Mouse (Mus musculus) stomach, postnatal 0 days (tissue): ENCODE measurements around the gene Sept1. TPM values are rescaled to one million over a fixed set of nuclear protein-coding genes. Genes with fewer than 3 reads are reported as not detected.
"Not testable (repeated sequence)": the region's sequence is repeated elsewhere in the genome, so short reads cannot be mapped to it uniquely, and the experiment has no call there.

ENCODE experiments used
- ATAC-seq: fragments of 200-750 bp; cut with Nextera tagmentation; 2 replicates; pipeline ENCODE4 v1.8.0; 2017; ENCODE audit not compliant: low FRiP score, low TSS enrichment
- DNase-seq: peaks from one replicate; pipeline ENCODE4 v3.0.0-alpha.2; 2016; ENCODE audit warnings: low spot score
- H3K27ac ChIP-seq: fragments of 300-500 bp; sonication (generic); replicated peaks from 2 replicates; pipeline ENCODE4 v1.5.1; 2014; ENCODE audit warnings: mild to moderate bottlenecking, control low read depth
- H3K27me3 ChIP-seq: fragments of 300-500 bp; sonication (generic); 2 replicates; pipeline ENCODE4 v1.6.1; 2014; ENCODE audit warnings: low read length; ENCODE audit not compliant: control insufficient read depth, insufficient read depth
- H3K36me3 ChIP-seq: fragments of 300-500 bp; sonication (generic); 2 replicates; pipeline ENCODE4 v1.6.1; 2014; ENCODE audit warnings: low read length, mixed read lengths; ENCODE audit not compliant: control insufficient read depth, insufficient read depth
- H3K4me1 ChIP-seq: fragments of 300-500 bp; sonication (generic); replicated peaks from 2 replicates; pipeline ENCODE4 v1.6.1; 2014; ENCODE audit warnings: antibody characterized with exemption; ENCODE audit not compliant: control insufficient read depth, insufficient read depth
- H3K4me2 ChIP-seq: fragments of 300-500 bp; sonication (generic); replicated peaks from 2 replicates; pipeline ENCODE4 v1.6.1; 2014; ENCODE audit warnings: low read depth, mild to moderate bottlenecking, control low read depth, moderate library complexity
- H3K4me3 ChIP-seq: fragments of 300-500 bp; sonication (generic); 2 replicates; pipeline ENCODE4 v1.5.1; 2014; ENCODE audit warnings: low read depth, low read length, control low read depth
- H3K9ac ChIP-seq: fragments of 300-500 bp; sonication (generic); 2 replicates; pipeline ENCODE4 v1.6.1; 2014; ENCODE audit warnings: mild to moderate bottlenecking, low read length, control low read depth, mixed read lengths
- H3K9me3 ChIP-seq: fragments of 300-500 bp; sonication (generic); 2 replicates; pipeline ENCODE4 v1.6.1; 2016; ENCODE audit warnings: low read length; ENCODE audit not compliant: control insufficient read depth
- CTCF ChIP-seq: IDR thresholded peaks from 2 replicates; pipeline ENCODE4 v1.5.1; 2016; ENCODE audit warnings: antibody characterized with exemption, low read depth, mild to moderate bottlenecking, moderate library complexity
- EP300 ChIP-seq: optimal IDR thresholded peaks from 2 replicates; pipeline ENCODE3; 2016; ENCODE audit warnings: antibody characterized with exemption
- WGBS: fragments of 180-500 bp; shearing (Covaris S2); extraction: QIAGEN DNeasy Blood & Tissue Kit; methylation state at CpG from one replicate; pipeline ENCODE4 v1.1.7; 2014; 5-methylcytosine and 5-hydroxymethylcytosine counted together
- polyA plus RNA-seq: library from polyadenylated mRNA; unstranded; fragments of >200 nt; fragmentation: Nextera tagmentation; extraction: Ambion mirVana; gene quantifications from 2 replicates; pipeline ENCODE4 v1.2.1, GENCODE M21; 2015

Sept1 gene
- polyA plus RNA-seq, 1 experiment from 2014 or later: 7.0 TPM

GRCm38 (mm10) chr7:127187351-127187750, 45.6 kb downstream of the Sept1 start:
- Histone ChIP-seq H3K9ac (no peak overlapping the region), H3K9me3 (no peaks in the 10 kb centered on the region), H3K27ac (no peak overlapping the region), H3K4me3 (no peak overlapping the region), H3K4me2 (no peak overlapping the region), H3K27me3 (no peaks in the 10 kb centered on the region), H3K36me3 (peaks cover 2% of the 10 kb centered on the region; the same call in 1 of the 2 replicates), H3K4me1 (no peaks in the 10 kb centered on the region)
- ATAC-seq (no peak), DNase-seq (no peak)
- WGBS: 66% methylated on average over 10 of the region's 10 CpGs
- TF ChIP-seq EP300 (no peak), CTCF (no peak)

DNA sequence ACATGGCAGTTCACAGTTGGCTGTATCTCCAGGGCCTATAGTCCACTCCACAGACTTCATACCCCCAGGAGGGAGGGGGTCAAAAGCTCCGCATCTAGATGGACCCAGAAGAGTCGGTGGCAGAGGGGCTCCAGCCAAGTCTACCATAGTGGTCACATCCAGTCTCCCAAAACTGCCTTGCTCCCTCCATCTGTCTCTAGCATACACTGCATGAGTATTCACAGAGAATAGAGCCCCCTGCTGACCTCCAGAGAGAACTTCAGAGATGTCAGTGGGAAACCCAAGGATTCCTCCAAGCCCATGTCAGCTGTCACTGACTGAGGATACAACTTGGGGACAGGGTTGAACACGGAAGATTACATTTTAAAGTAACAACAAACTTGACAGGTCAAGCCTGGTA, 47.3 kb downstream of the Sept1 start:
- no peak for DNase-seq
- Histone ChIP-seq H3K9me3 (no peaks in the 10 kb centered on the region), H3K4me2 (no peak overlapping the region), H3K4me3 (no peak overlapping the region), H3K36me3 (no peaks in the 10 kb centered on the region; the same call in 1 of the 2 replicates), H3K9ac (no peak overlapping the region), H3K27ac (no peak overlapping the region), H3K4me1 (no peaks in the 10 kb centered on the region), H3K27me3 (no peaks in the 10 kb centered on the region)
- ATAC-seq: peak; percentile 45; the same call in 1 of the 2 replicates
- no peak for TF ChIP-seq EP300
- peak; percentile 72 for TF ChIP-seq CTCF
- 57% methylated on average over 3 of the region's 3 CpGs for WGBS

GRCm38 (mm10) chr7:127184720-127185119, 48.2 kb downstream of the Sept1 start:
- H3K9ac ChIP-seq: no peak overlapping the region
- H3K36me3 ChIP-seq: no peaks in the 10 kb centered on the region
- no peak overlapping the region for H3K27ac ChIP-seq
- 31% methylated on average over 1 of the region's 1 CpGs for WGBS
- no peaks in the 10 kb centered on the region for H3K27me3 ChIP-seq
- ATAC-seq (no peak), DNase-seq (no peak)
- no peaks in the 10 kb centered on the region for H3K9me3 ChIP-seq
- H3K4me3 ChIP-seq: no peak overlapping the region
- TF ChIP-seq CTCF: no peak
- no peak for TF ChIP-seq EP300
- H3K4me1 ChIP-seq: no peaks in the 10 kb centered on the region
- no peak overlapping the region for H3K4me2 ChIP-seq

DNA sequence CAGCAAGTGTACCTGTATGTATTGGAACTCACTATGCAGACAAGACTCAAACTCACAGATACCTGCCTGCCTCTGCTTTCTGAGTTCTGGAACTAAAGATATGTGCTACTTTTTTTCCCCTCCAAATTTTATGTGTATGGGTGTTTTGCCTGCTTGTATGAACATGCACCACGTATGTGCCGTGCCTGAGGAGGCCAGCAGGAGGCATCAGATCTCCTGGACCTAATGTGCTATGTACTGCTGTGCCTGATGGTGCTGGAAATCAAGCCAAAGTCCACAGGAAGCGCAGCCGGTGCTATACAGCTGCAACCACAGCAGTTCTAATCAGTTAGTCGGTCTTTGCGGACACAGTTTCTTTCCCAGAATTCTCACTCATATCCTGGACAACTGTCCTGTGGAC, 49.1 kb downstream of the Sept1 start:
- Histone ChIP-seq H3K4me1 (no peaks in the 10 kb centered on the region), H3K27ac (no peak overlapping the region), H3K9me3 (no peaks in the 10 kb centered on the region), H3K4me3 (no peak overlapping the region), H3K27me3 (no peaks in the 10 kb centered on the region), H3K9ac (no peak overlapping the region), H3K36me3 (no peaks in the 10 kb centered on the region), H3K4me2 (no peak overlapping the region)
- 80% methylated on average over 6 of the region's 6 CpGs for WGBS
- TF ChIP-seq EP300 (no peak), CTCF (peak; percentile 54)
- no peak for ATAC-seq
- no peak for DNase-seq

DNA sequence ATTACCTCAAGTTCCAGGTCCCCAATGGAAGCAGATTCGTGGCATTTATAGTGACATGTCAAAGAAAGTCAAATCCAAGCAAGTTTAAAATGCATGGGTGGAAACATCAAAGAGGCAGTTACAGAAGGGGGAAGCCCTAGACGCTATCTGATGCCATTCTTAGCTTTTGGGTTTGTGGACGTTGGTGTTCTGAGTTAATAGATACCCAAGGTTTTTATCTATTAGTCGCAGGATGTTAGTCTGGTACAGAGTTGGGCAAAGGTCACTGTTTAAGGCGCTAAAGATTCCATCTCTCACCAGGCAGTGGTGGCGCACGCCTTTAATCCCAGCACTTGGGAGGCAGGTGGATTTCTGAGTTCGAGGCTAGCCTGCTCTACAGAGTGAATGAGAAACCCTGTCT, 49.6 kb downstream of the Sept1 start:
- 66% methylated on average over 8 of the region's 8 CpGs for WGBS
- Histone ChIP-seq H3K4me2 (no peak overlapping the region), H3K4me1 (no peaks in the 10 kb centered on the region), H3K9me3 (no peaks in the 10 kb centered on the region), H3K27me3 (no peaks in the 10 kb centered on the region), H3K4me3 (no peak overlapping the region), H3K27ac (no peak overlapping the region), H3K9ac (no peak overlapping the region), H3K36me3 (no peaks in the 10 kb centered on the region)
- no peak for TF ChIP-seq CTCF
- TF ChIP-seq EP300: no peak
- no peak for DNase-seq
- ATAC-seq: no peak

DNA sequence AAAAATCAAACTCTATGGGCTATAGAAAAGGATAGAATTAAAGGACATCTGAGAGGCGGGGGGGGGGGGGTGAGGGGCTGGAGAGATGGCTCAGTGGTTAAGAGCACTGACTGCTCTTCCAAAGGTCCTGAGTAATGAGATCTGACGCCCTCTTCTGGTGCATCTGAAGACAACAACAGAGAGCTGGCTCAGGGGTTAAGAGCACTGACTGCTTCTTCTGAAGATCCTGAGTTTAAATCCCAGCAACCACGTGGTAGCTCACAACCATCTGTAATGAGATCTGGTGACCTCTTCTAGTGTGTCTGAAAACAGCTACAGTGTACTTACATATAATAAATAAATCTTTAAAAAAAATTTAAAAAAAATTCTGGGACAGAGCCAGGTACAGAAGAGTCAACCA, 51.2 kb downstream of the Sept1 start:
- not testable (repeated sequence) for ATAC-seq, H3K9ac ChIP-seq, H3K27ac ChIP-seq, H3K36me3 ChIP-seq, H3K4me3 ChIP-seq, H3K9me3 ChIP-seq, H3K4me1 ChIP-seq, DNase-seq, H3K4me2 ChIP-seq, H3K27me3 ChIP-seq
- 34% methylated on average over 3 of the region's 3 CpGs for WGBS
